15 mouse cellular contexts compared by ENCODE assay signal in genomic region chr10:8653651-8654050, GRCm38 (mm10).
DNase-seq lines count a peak whose midpoint lies in the region.
"Had no signal": no experiment of that assay in that cellular context is flagged by ENCODE, and none has a peak within 500 bp of the region (broad histone marks: within the 10 kb centered on the region; RNA-seq: fewer than 3 reads in every experiment).

No protein-coding gene starts in this region.

- DNase-seq in layer of hippocampus, adult 18-20 months (ENCODE audit: low spot score in 2 of 2): peak; percentile 29 to 60
- DNase-seq in layer of hippocampus, postnatal 25 days (ENCODE audit: extremely low spot score in 1 of 2, low spot score in 1 of 2): no peak
- DNase-seq in brain, adult 2 months (ENCODE audit: low read depth, low spot score): peak; percentile 78
- DNase-seq in frontal cortex, postnatal 36 days (ENCODE audit: low spot score in 2 of 2): peak; percentile 8 to 16
- DNase-seq in layer of hippocampus, postnatal 36 days: peak; percentile 6 to 9
- DNase-seq in cerebellum, postnatal 14 days: no peak
- no peak for DNase-seq in heart, adult 11 months
- DNase-seq: adrenal gland, adult 2 months; cerebellum, adult 11-12 months; cerebellum, postnatal 10 days; gastrocnemius, postnatal 36 days; kidney, adult 2 months; lung, adult 18-20 months; lung, postnatal 10 days; thymus, postnatal 25 days had no signal

Comparison
In these comparisons a context has a peak if more than half of its experiments do, and no peak if none do; other contexts are left out.
1. DNase-seq: peak in layer of hippocampus, adult 18-20 months (2 of 2), brain, adult 2 months (single experiment), frontal cortex, postnatal 36 days (2 of 2) and layer of hippocampus, postnatal 36 days (2 of 2); none in layer of hippocampus, postnatal 25 days (0 of 2), cerebellum, postnatal 14 days (0 of 2) and heart, adult 11 months (single experiment).